Mouse (Mus musculus) limb, embryonic 15.5 days (tissue): ENCODE results near the gene Foxp4. TPM values are rescaled to one million over a fixed set of nuclear protein-coding genes. Genes with fewer than 3 reads are reported as not detected.

Source experiments
- ATAC-seq: fragments of 200-750 bp; cut with Nextera tagmentation; 2 replicates; pipeline ENCODE4 v1.8.0; 2017; ENCODE audit warnings: low read depth, moderate TSS enrichment; ENCODE audit not compliant: insufficient number of reproducible peaks, low FRiP score, low TSS enrichment
- H3K27ac ChIP-seq: fragments of 300-500 bp; sonication (generic); 2 replicates; pipeline ENCODE4 v1.5.1; 2015; ENCODE audit warnings: moderate library complexity, mild to moderate bottlenecking, inconsistent platforms
- H3K27me3 ChIP-seq: fragments of 300-500 bp; sonication (generic); 2 replicates; pipeline ENCODE4 v1.6.1; 2015; ENCODE audit warnings: inconsistent platforms
- H3K36me3 ChIP-seq: fragments of 300-500 bp; sonication (generic); 2 replicates; pipeline ENCODE4 v1.6.1; 2015; ENCODE audit warnings: inconsistent platforms
- H3K4me1 ChIP-seq: fragments of 300-500 bp; sonication (generic); 2 replicates; pipeline ENCODE4 v1.6.1; 2015; ENCODE audit warnings: inconsistent platforms
- H3K4me2 ChIP-seq: fragments of 300-500 bp; sonication (generic); 2 replicates; pipeline ENCODE4 v1.6.1; 2015; ENCODE audit warnings: mild to moderate bottlenecking, inconsistent platforms
- H3K4me3 ChIP-seq: fragments of 300-500 bp; sonication (generic); 2 replicates; pipeline ENCODE4 v1.5.1; 2015; ENCODE audit warnings: mild to moderate bottlenecking, inconsistent platforms
- H3K9ac ChIP-seq: fragments of 300-500 bp; sonication (generic); 2 replicates; pipeline ENCODE4 v1.6.1; 2015; ENCODE audit warnings: inconsistent platforms
- H3K9me3 ChIP-seq: fragments of 300-500 bp; sonication (generic); 2 replicates; pipeline ENCODE4 v1.6.1; 2016; ENCODE audit warnings: inconsistent platforms
- WGBS: fragments of 180-500 bp; shearing (Covaris S2); methylation state at CpG from one replicate; pipeline ENCODE4 v1.1.7; 2015; 5-methylcytosine and 5-hydroxymethylcytosine counted together
- polyA plus RNA-seq: library from polyadenylated mRNA; unstranded; fragments of >200 nt; fragmentation: Nextera tagmentation; extraction: Ambion mirVana; gene quantifications from 2 replicates; pipeline ENCODE4 v1.2.1, GENCODE M21; 2015

Foxp4 gene
- polyA plus RNA-seq, 1 experiment from 2014 or later = 22.4 TPM

- no peak for ATAC-seq
- Histone ChIP-seq H3K36me3 (peaks cover 79% of the 10 kb centered on the region), H3K9me3 (no peaks in the 10 kb centered on the region), H3K27ac (no peak overlapping the region), H3K4me3 (no peak overlapping the region), H3K27me3 (no peaks in the 10 kb centered on the region), H3K4me1 (peaks cover 62% of the 10 kb centered on the region), H3K9ac (no peak overlapping the region), H3K4me2 (no peak overlapping the region)
- 83% methylated on average over 13 of the region's 13 CpGs for WGBS
Measured at GRCm38 (mm10) chr17:47818038-47818725, 106.3 kb downstream of the Foxp4 start.

Other genes starting within 250 kb of the Foxp4 start
- 386 and 389 TPM in 2 replicates for gene Tomm6, start 236.3 kb downstream of the Foxp4 start, polyA plus RNA-seq
- gene Frs3, start 235.6 kb downstream of the Foxp4 start, polyA plus RNA-seq = 4.1 and 4.4 TPM in 2 replicates
- gene Gm21981, start 230.2 kb downstream of the Foxp4 start, polyA plus RNA-seq = 0.13 and 0.41 TPM in 2 replicates
- 0.27 TPM in 1 of 2 replicates, not detected in the other for gene Prickle4, start 229.9 kb downstream of the Foxp4 start, polyA plus RNA-seq
- gene Pgc, start 197.8 kb downstream of the Foxp4 start, polyA plus RNA-seq = 0.10 and 0.16 TPM in 2 replicates
- gene Tfeb, start 187.6 kb downstream of the Foxp4 start, polyA plus RNA-seq = 13.0 and 14.1 TPM in 2 replicates
- 17.5 and 18.2 TPM in 2 replicates for gene Mdfi, start 90.0 kb downstream of the Foxp4 start, polyA plus RNA-seq
- gene 1700122O11Rik, start 113.6 kb upstream of the Foxp4 start, polyA plus RNA-seq = not detected in 2 replicates
- not detected in 2 replicates for gene 1700067P10Rik, start 164.7 kb upstream of the Foxp4 start, polyA plus RNA-seq
- 0.12 TPM in 1 of 2 replicates, not detected in the other for gene 9830107B12Rik, start 221.6 kb upstream of the Foxp4 start, polyA plus RNA-seq
- gene A530064D06Rik, start 242.6 kb upstream of the Foxp4 start, polyA plus RNA-seq = 0.17 TPM in 1 of 2 replicates, not detected in the other